Mouse (Mus musculus) myocyte (in vitro differentiated cells): ENCODE measurements around the gene Lrig1. TPM values are rescaled to one million over a fixed set of nuclear protein-coding genes. Genes with fewer than 3 reads are reported as not detected.

Experiments used
- H3K27me3 ChIP-seq: one replicate; pipeline ENCODE4 v1.6.1; 2011; ENCODE audit not compliant: control insufficient read depth, insufficient read depth, insufficient read length
- H3K36me3 ChIP-seq: one replicate; pipeline ENCODE4 v1.6.1; 2011; ENCODE audit not compliant: control insufficient read depth, insufficient read depth
- H3K4me2 ChIP-seq: one replicate; pipeline ENCODE4 v1.6.1; 2011; ENCODE audit warnings: low read depth, control low read depth
- H3K4me3 ChIP-seq: one replicate; pipeline ENCODE4 v1.5.1; 2011; ENCODE audit warnings: mild to moderate bottlenecking, control low read depth, moderate library complexity
- H3K79me2 ChIP-seq: one replicate; pipeline ENCODE4 v1.6.1; 2011; ENCODE audit not compliant: control insufficient read depth, insufficient read depth
- H3ac ChIP-seq: one replicate; pipeline ENCODE4 v1.6.1; 2011; ENCODE audit not compliant: control insufficient read depth, insufficient read length
- CEBPB ChIP-seq: IDR thresholded peaks from 2 replicates; pipeline ENCODE4 v1.6.1; 2011; ENCODE audit warnings: mild to moderate bottlenecking, moderate library complexity; ENCODE audit not compliant: poor library complexity, insufficient read depth, severe bottlenecking
- E2F4 ChIP-seq: IDR thresholded peaks from one replicate; pipeline ENCODE4 v1.6.1; 2011; ENCODE audit warnings: mild to moderate bottlenecking, control low read depth, moderate library complexity; ENCODE audit not compliant: insufficient read depth
- MAX ChIP-seq: IDR thresholded peaks from one replicate; pipeline ENCODE4 v1.6.1; 2011; ENCODE audit warnings: low read depth, mild to moderate bottlenecking, control low read depth
- MYOD1 ChIP-seq, 3 experiments: IDR thresholded peaks; one replicate each; pipeline ENCODE4 v1.6.1; 2011; ENCODE audit warnings: control low read depth in 2 of 3, low read depth in 2 of 3, mild to moderate bottlenecking in 2 of 3, moderate library complexity in 1 of 3; ENCODE audit not compliant: insufficient read length in 2 of 3, control insufficient read depth in 1 of 3
- MYOG ChIP-seq, 3 experiments: IDR thresholded peaks; one replicate each; pipeline ENCODE4 v1.6.1; 2011; ENCODE audit warnings: control low read depth in 2 of 3, low read depth in 2 of 3, mild to moderate bottlenecking in 2 of 3; ENCODE audit not compliant: insufficient read length in 2 of 3, control insufficient read depth in 1 of 3, insufficient read depth in 1 of 3
- POLR2A ChIP-seq: IDR thresholded peaks from one replicate; pipeline ENCODE4 v1.6.1; 2011; ENCODE audit warnings: low read depth, mild to moderate bottlenecking, control low read depth, moderate library complexity; ENCODE audit not compliant: insufficient read length
- POLR2AphosphoS2 ChIP-seq: IDR thresholded peaks from one replicate; pipeline ENCODE4 v1.6.1; 2011; ENCODE audit warnings: low read depth, control low read depth; ENCODE audit not compliant: insufficient read length
- REST ChIP-seq: IDR thresholded peaks from one replicate; pipeline ENCODE4 v1.6.1; 2011; ENCODE audit warnings: mild to moderate bottlenecking, control low read depth, moderate library complexity; ENCODE audit not compliant: insufficient read depth, insufficient read length
- SRF ChIP-seq: IDR thresholded peaks from one replicate; pipeline ENCODE4 v1.6.1; 2011; ENCODE audit warnings: low read depth; ENCODE audit not compliant: control insufficient read depth, insufficient read length
- TCF12 ChIP-seq: IDR thresholded peaks from one replicate; pipeline ENCODE4 v1.6.1; 2011; ENCODE audit warnings: mild to moderate bottlenecking, control low read depth; ENCODE audit not compliant: poor library complexity, insufficient read depth, severe bottlenecking
- TCF3 ChIP-seq: IDR thresholded peaks from one replicate; pipeline ENCODE4 v1.6.1; 2011; ENCODE audit warnings: low read depth, control low read depth; ENCODE audit not compliant: insufficient read length
- USF1 ChIP-seq: IDR thresholded peaks from one replicate; pipeline ENCODE4 v1.6.1; 2011; ENCODE audit warnings: low read depth, mild to moderate bottlenecking, control low read depth, moderate library complexity
- polyA plus RNA-seq: library from polyadenylated mRNA; unstranded; fragments of >200 nt; fragmentation: generic; extraction: Trizol; gene quantifications from one replicate; pipeline ENCODE4 v1.2.1, GENCODE M21; 2012; ENCODE audit warnings: missing spikeins

The Lrig1 gene
- polyA plus RNA-seq, 1 experiment = 22.1 TPM

DNA sequence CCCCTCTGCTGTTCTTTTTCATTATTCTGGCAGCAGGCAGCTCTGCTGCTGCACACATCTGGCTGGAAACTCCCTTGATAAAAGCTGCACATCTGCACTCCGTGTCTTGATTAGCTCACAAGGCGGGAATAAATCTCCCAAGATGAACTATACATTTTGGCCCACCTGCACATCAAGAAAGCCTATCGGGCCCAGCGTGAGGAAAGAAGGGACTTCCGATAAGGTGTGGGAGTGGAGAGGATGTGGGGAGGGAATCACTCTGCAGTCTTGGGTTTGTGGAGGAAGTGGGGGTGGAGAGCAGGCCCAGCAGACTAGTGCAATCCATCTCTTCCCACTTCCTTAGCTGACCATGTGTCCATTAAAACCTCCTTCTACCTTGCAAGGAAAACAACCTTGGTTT lies 74.1 kb downstream of the Lrig1 start:
- Histone ChIP-seq H3ac (no peak overlapping the region), H3K79me2 (peaks cover 5% of the 10 kb centered on the region), H3K36me3 (peaks cover 10% of the 10 kb centered on the region), H3K4me2 (no peak overlapping the region), H3K27me3 (no peaks in the 10 kb centered on the region), H3K4me3 (no peak overlapping the region)
- TF ChIP-seq SRF (no peak), REST (no peak), TCF3 (no peak)

DNA sequence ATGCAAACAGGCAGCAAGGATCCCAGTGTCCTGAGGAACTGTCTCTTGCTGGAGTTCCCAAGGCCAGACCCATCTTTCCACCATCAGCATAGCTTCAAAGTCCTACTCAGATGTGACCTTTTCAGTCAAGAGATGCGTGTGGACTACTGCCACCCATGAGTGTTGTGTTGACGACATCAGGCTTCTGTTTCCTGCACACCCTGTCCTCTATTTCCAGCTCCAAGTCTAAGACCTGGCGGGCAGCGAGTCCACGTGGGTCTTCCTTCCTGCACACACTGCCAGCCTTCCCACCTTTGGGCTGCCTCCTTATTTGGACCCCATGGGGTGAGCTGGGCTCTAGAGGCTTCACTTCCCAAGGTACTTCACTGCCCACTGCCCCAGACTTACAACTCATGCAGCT lies 75.4 kb downstream of the Lrig1 start:
- Histone ChIP-seq H3K4me2 (no peak overlapping the region), H3K36me3 (peaks cover 10% of the 10 kb centered on the region), H3K79me2 (no peaks in the 10 kb centered on the region), H3ac (no peak overlapping the region), H3K4me3 (no peak overlapping the region), H3K27me3 (no peaks in the 10 kb centered on the region)
- TF ChIP-seq E2F4 (no peak), POLR2A (no peak), MYOG (IDR thresholded peaks at IDR 0.05; ENCODE audit: control insufficient read depth in 1 of 3, insufficient read depth in 1 of 3, insufficient read length in 2 of 3, low read depth in 2 of 3) (no peak), CEBPB (no peak), MYOD1 (IDR thresholded peaks at IDR 0.05; ENCODE audit: control insufficient read depth in 1 of 3, insufficient read length in 2 of 3, low read depth in 2 of 3) (no peak), MAX (no peak), SRF (no peak), POLR2AphosphoS2 (no peak), TCF12 (no peak), TCF3 (no peak)

DNA sequence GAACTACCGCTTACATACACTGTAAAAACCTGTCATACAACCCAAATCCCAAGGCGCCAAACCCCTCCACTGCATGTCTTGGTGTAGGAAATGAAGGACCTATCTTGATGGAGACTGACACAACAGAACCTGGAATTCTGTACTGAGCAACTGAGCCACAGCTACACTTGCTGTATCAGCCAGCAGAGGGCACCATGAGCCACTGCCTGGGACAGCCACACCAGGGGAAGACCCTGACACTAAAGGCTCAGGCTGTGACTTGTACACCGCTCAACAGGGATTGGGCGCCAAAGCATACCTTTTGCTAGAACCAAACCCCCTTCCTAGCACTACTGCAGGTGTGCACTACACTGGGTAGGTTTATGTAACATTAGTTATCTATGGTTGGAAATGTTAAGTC lies 77.0 kb downstream of the Lrig1 start:
- no peak overlapping the region for H3K4me3 ChIP-seq
- no peak for TF ChIP-seq TCF3
- no peak for TF ChIP-seq MYOD1 (IDR thresholded peaks at IDR 0.05; ENCODE audit: control insufficient read depth in 1 of 3, insufficient read length in 2 of 3, low read depth in 2 of 3)
- TF ChIP-seq TCF12 = no peak
- TF ChIP-seq USF1 = no peak
- no peak for TF ChIP-seq POLR2AphosphoS2
- TF ChIP-seq MYOG (IDR thresholded peaks at IDR 0.05; ENCODE audit: control insufficient read depth in 1 of 3, insufficient read depth in 1 of 3, insufficient read length in 2 of 3, low read depth in 2 of 3) = no peak
- peaks cover 10% of the 10 kb centered on the region for H3K36me3 ChIP-seq
- no peak overlapping the region for H3K4me2 ChIP-seq
- no peaks in the 10 kb centered on the region for H3K27me3 ChIP-seq
- H3ac ChIP-seq = no peak overlapping the region
- H3K79me2 ChIP-seq = no peaks in the 10 kb centered on the region

DNA sequence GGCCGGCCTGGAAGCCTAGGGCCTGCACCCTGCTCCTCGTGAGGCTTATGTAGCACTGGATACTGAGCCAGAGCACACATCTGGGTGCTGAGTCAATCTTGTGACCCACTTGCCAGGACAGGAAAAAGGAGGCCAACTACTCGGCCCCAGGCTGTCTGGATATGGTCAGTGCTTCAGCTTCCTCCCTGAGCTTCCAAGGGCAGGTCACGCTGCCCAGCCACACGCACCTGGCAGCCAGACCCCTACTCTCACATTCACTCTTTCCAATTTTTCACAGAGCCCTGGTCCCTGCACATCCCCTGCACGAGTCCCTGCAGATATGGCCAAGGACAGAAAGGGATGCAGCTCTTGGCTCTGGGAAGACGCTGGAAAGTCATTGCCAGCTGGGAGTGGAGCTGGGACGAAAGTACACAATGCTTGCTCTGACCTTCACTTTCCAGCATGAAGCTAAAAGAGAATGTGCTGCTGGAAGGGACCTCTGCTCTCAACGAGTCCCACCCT lies 79.1 kb downstream of the Lrig1 start:
- H3K36me3 ChIP-seq = peaks cover 10% of the 10 kb centered on the region
- H3ac ChIP-seq = no peak overlapping the region
- TF ChIP-seq E2F4 (no peak), TCF12 (no peak), POLR2AphosphoS2 (no peak), REST (no peak), MAX (no peak), MYOD1 (IDR thresholded peaks at IDR 0.05; ENCODE audit: control insufficient read depth in 1 of 3, insufficient read length in 2 of 3, low read depth in 2 of 3) (no peak), SRF (no peak), MYOG (IDR thresholded peaks at IDR 0.05; ENCODE audit: control insufficient read depth in 1 of 3, insufficient read depth in 1 of 3, insufficient read length in 2 of 3, low read depth in 2 of 3) (no peak), USF1 (no peak), TCF3 (no peak), CEBPB (no peak), POLR2A (no peak)
- H3K4me3 ChIP-seq = no peak overlapping the region
- H3K27me3 ChIP-seq = no peaks in the 10 kb centered on the region
- no peaks in the 10 kb centered on the region for H3K79me2 ChIP-seq
- H3K4me2 ChIP-seq = no peak overlapping the region

DNA sequence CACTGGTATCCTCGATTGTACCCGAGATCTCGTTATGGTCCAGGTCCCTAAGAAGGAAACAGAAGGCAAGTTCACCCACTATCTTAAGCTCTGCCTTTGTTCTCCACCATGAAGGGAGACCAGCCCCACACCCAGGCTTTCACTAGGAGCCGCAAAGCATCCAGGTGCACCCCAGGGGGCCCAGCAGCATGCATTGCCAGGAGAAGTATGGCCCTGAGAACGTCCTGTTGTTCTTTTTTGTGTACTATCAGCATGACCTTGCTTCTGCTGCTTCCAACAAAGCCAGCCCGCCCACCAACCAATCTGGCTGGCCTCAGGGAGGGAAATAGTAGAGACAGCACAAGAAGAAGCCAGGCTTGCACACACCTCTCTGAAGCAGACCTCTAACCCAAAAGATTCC lies 79.7 kb downstream of the Lrig1 start:
- Histone ChIP-seq H3K36me3 (peaks cover 10% of the 10 kb centered on the region), H3K4me2 (no peak overlapping the region), H3K27me3 (no peaks in the 10 kb centered on the region), H3K79me2 (no peaks in the 10 kb centered on the region), H3ac (no peak overlapping the region), H3K4me3 (no peak overlapping the region)
- TF ChIP-seq USF1 (no peak), E2F4 (no peak)
